Mouse (Mus musculus): ENCODE data around the gene Adk.
"Not testable (repeated sequence)": the region's sequence is repeated elsewhere in the genome, so short reads cannot be mapped to it uniquely, and the experiment has no call there.

Gene Adk

GRCm38 (mm10) chr14:21452581-21452980, 400.2 kb downstream of the Adk start:
- no peak for DNase-seq

GRCm38 (mm10) chr14:21453896-21454295, 401.5 kb downstream of the Adk start:
- no peak for DNase-seq

- no peak for DNase-seq
Observed at GRCm38 (mm10) chr14:21455654-21456350, 403.4 kb downstream of the Adk start.

- DNase-seq, result no peak
Observed at GRCm38 (mm10) chr14:21456526-21456925, 404.2 kb downstream of the Adk start.

GRCm38 (mm10) chr14:21457876-21458275, 405.5 kb downstream of the Adk start:
- DNase-seq, result no peak

- no peak for DNase-seq
Observed at GRCm38 (mm10) chr14:21458696-21459095, 406.3 kb downstream of the Adk start.

- no peak for DNase-seq
Observed at GRCm38 (mm10) chr14:21459163-21459562, 406.8 kb downstream of the Adk start.

- no peak for DNase-seq
Observed at GRCm38 (mm10) chr14:21462398-21462797, 410.0 kb downstream of the Adk start.

- no peak for DNase-seq
Observed at GRCm38 (mm10) chr14:21463117-21463712, 410.8 kb downstream of the Adk start.

GRCm38 (mm10) chr14:21470386-21470785, 418.0 kb downstream of the Adk start:
- no peak for DNase-seq

- DNase-seq, result no peak
Observed at GRCm38 (mm10) chr14:21471975-21472374, 419.6 kb downstream of the Adk start.

- not testable (repeated sequence) for DNase-seq
Observed at GRCm38 (mm10) chr14:21474593-21475132, 422.3 kb downstream of the Adk start.

- no peak for DNase-seq
Observed at GRCm38 (mm10) chr14:21477181-21477580, 424.8 kb downstream of the Adk start.

GRCm38 (mm10) chr14:21479566-21479965, 427.2 kb downstream of the Adk start:
- no peak for DNase-seq

GRCm38 (mm10) chr14:21480191-21480590, 427.8 kb downstream of the Adk start:
- DNase-seq, result no peak

- no peak for DNase-seq
Observed at GRCm38 (mm10) chr14:21481231-21481630, 428.9 kb downstream of the Adk start, which contains the start of gene Kat6b. Gene Kat6b, plus strand, starts transcription at chr14:21481434.

- DNase-seq, result no peak
Observed at GRCm38 (mm10) chr14:21484199-21484598, 431.8 kb downstream of the Adk start.

- DNase-seq, result no peak
Observed at GRCm38 (mm10) chr14:21484693-21485092, 432.3 kb downstream of the Adk start.

GRCm38 (mm10) chr14:21485961-21486520, 433.7 kb downstream of the Adk start:
- no peak for DNase-seq

GRCm38 (mm10) chr14:21487135-21487534, 434.8 kb downstream of the Adk start:
- not testable (repeated sequence) for DNase-seq

- not testable (repeated sequence) for DNase-seq
Observed at GRCm38 (mm10) chr14:21488426-21489115, 436.2 kb downstream of the Adk start.

GRCm38 (mm10) chr14:21489116-21489485, 436.7 kb downstream of the Adk start:
- no peak for DNase-seq

GRCm38 (mm10) chr14:21490141-21490540, 437.8 kb downstream of the Adk start:
- DNase-seq, result no peak
